ENCODE assay signal across 8 mouse cellular contexts in genomic region chr12:112670718-112671393, GRCm38 (mm10). TPM values are rescaled to one million over a fixed set of nuclear protein-coding genes. Genes with fewer than 3 reads are reported as not detected.
A peak's percentile ranks its signal among the peaks of the same experiment; 100 is the strongest.
DNase-seq lines count a peak whose midpoint lies in the region; ATAC-seq lines count a peak whose summit lies in the region.

No protein-coding gene starts in this region.

- peak overlapping the region; percentile 10; the same call in 1 of the 2 replicates for H3K9ac ChIP-seq in neural tube, embryonic 11.5 days (ENCODE audit: low read length)
- H3K9ac ChIP-seq in intestine, embryonic 14.5 days (ENCODE audit: low read length): peak overlapping the region; percentile 22
- H3K9ac ChIP-seq in midbrain, embryonic 15.5 days: 0 out of 2 replicates have a peak overlapping the region, but pooled peaks have one; percentile 18

- H3K27ac ChIP-seq in neural tube, embryonic 11.5 days (ENCODE audit: low read depth, low read length): no peak overlapping the region
- H3K27ac ChIP-seq in intestine, embryonic 14.5 days (ENCODE audit: low read depth): peak overlapping the region; percentile 43; the same call in 1 of the 2 replicates
- H3K27ac ChIP-seq in midbrain, embryonic 15.5 days: no peak overlapping the region

- peaks cover 20% of the 10 kb centered on the region for H3K36me3 ChIP-seq in neural tube, embryonic 11.5 days (ENCODE audit: control insufficient read depth, insufficient read depth, low read length)
- peaks cover 58% of the 10 kb centered on the region for H3K36me3 ChIP-seq in intestine, embryonic 14.5 days (ENCODE audit: control insufficient read depth, insufficient read depth, low read length)
- peaks cover 11% of the 10 kb centered on the region; the same call in 1 of the 2 replicates for H3K36me3 ChIP-seq in midbrain, embryonic 15.5 days (replicated peaks)

- no peak overlapping the region for H3K4me2 ChIP-seq in neural tube, embryonic 11.5 days (ENCODE audit: low read depth)
- peak overlapping the region; percentile 93 for H3K4me2 ChIP-seq in intestine, embryonic 14.5 days (ENCODE audit: low read length)
- no peak overlapping the region for H3K4me2 ChIP-seq in midbrain, embryonic 15.5 days

- no peaks in the 10 kb centered on the region for H3K9me3 ChIP-seq in neural tube, embryonic 11.5 days (ENCODE audit: control insufficient read depth, low read length)
- no peaks in the 10 kb centered on the region for H3K9me3 ChIP-seq in intestine, embryonic 14.5 days (ENCODE audit: control insufficient read depth, low read length)
- no peaks in the 10 kb centered on the region for H3K9me3 ChIP-seq in midbrain, embryonic 15.5 days

- H3K27me3 ChIP-seq in neural tube, embryonic 11.5 days (ENCODE audit: control insufficient read depth, insufficient read depth, low read length): no peaks in the 10 kb centered on the region
- no peaks in the 10 kb centered on the region for H3K27me3 ChIP-seq in intestine, embryonic 14.5 days (replicated peaks; ENCODE audit: control insufficient read depth, insufficient read depth, low read length)
- no peaks in the 10 kb centered on the region for H3K27me3 ChIP-seq in midbrain, embryonic 15.5 days (replicated peaks)

- WGBS in neural tube, embryonic 11.5 days: 53% methylated on average over 9 of the region's 9 CpGs
- WGBS in intestine, embryonic 14.5 days: 42% methylated on average over 9 of the region's 9 CpGs
- WGBS in midbrain, embryonic 15.5 days: 40% methylated on average over 9 of the region's 9 CpGs

- H3K4me1 ChIP-seq in neural tube, embryonic 11.5 days (ENCODE audit: control insufficient read depth, insufficient read depth, low read length): peaks cover 37% of the 10 kb centered on the region
- H3K4me1 ChIP-seq in intestine, embryonic 14.5 days (replicated peaks; ENCODE audit: control insufficient read depth, insufficient read depth, low read length): peaks cover 38% of the 10 kb centered on the region
- H3K4me1 ChIP-seq in midbrain, embryonic 15.5 days: peaks cover 71% of the 10 kb centered on the region

- intact Hi-C loops in gastrocnemius, postnatal 36 days (cut with DNase I): no loop called here

- H3K4me3 ChIP-seq in neural tube, embryonic 11.5 days (ENCODE audit: low read depth, low read length): no peak overlapping the region
- no peak overlapping the region for H3K4me3 ChIP-seq in intestine, embryonic 14.5 days (ENCODE audit: low read depth, low read length)
- no peak overlapping the region for H3K4me3 ChIP-seq in midbrain, embryonic 15.5 days

- no peak for DNase-seq in neural tube, embryonic 11.5 days (ENCODE audit: low spot score)
- no peak for DNase-seq in neural tube, embryonic 10.5 days (ENCODE audit: extremely low spot score, low spot score)
- peak; percentile 52 to 58 for DNase-seq in gastrocnemius, postnatal 36 days
- DNase-seq in intestine, embryonic 14.5 days (ENCODE audit: low spot score): no peak
- DNase-seq in right cerebral cortex, adult 2 months (ENCODE audit: low spot score in 2 of 2): no peak
- DNase-seq in right cerebral cortex, postnatal 4 days: no peak
- DNase-seq in yolk sac, embryonic 10.5 days (ENCODE audit: low spot score): no peak

- no peak for ATAC-seq in neural tube, embryonic 11.5 days (ENCODE audit: insufficient read depth, low FRiP score, low TSS enrichment)
- no peak for ATAC-seq in intestine, embryonic 14.5 days (replicated peaks; ENCODE audit: low FRiP score, low TSS enrichment, low read depth)
- ATAC-seq in midbrain, embryonic 15.5 days (replicated peaks): no peak

RNA-seq across cellular contexts. Expression of gene Akt1, which starts 3.8 kb away (rescaled TPM):
- polyA plus RNA-seq in neural tube, embryonic 11.5 days (2014; fragmentation: Nextera tagmentation; extraction: Ambion mirVana): 124 and 126 TPM in 2 replicates
- total RNA-seq in gastrocnemius, postnatal 36 days (2021): 10 to 100 TPM; 49.9 to 55.7 TPM
- polyA plus RNA-seq in intestine, embryonic 14.5 days (2014; fragmentation: Nextera tagmentation; extraction: Ambion mirVana): 56.2 and 58.8 TPM in 2 replicates
- polyA plus RNA-seq in midbrain, embryonic 15.5 days (2015; fragmentation: Nextera tagmentation; extraction: Ambion mirVana): 139 and 162 TPM in 2 replicates

RNA-seq across cellular contexts. Expression of gene Zbtb42, which starts 7.8 kb away (rescaled TPM):
- 4.4 and 6.7 TPM in 2 replicates for polyA plus RNA-seq in neural tube, embryonic 11.5 days (2014; fragmentation: Nextera tagmentation; extraction: Ambion mirVana)
- 1 to 10 TPM in 1 of 2 experiments, under 1 TPM in 1; 0.79 to 1.1 TPM for total RNA-seq in gastrocnemius, postnatal 36 days (2021)
- polyA plus RNA-seq in intestine, embryonic 14.5 days (2014; fragmentation: Nextera tagmentation; extraction: Ambion mirVana): 9.4 and 9.8 TPM in 2 replicates
- 1.9 and 2.5 TPM in 2 replicates for polyA plus RNA-seq in midbrain, embryonic 15.5 days (2015; fragmentation: Nextera tagmentation; extraction: Ambion mirVana)

RNA-seq across cellular contexts. Expression of gene Siva1, which starts 26.4 kb away (rescaled TPM):
- polyA plus RNA-seq in neural tube, embryonic 11.5 days (2014; fragmentation: Nextera tagmentation; extraction: Ambion mirVana): 217 and 219 TPM in 2 replicates
- 10 to 100 TPM; 12.6 to 17.0 TPM for total RNA-seq in gastrocnemius, postnatal 36 days (2021)
- 315 and 324 TPM in 2 replicates for polyA plus RNA-seq in intestine, embryonic 14.5 days (2014; fragmentation: Nextera tagmentation; extraction: Ambion mirVana)
- 51.2 and 59.2 TPM in 2 replicates for polyA plus RNA-seq in midbrain, embryonic 15.5 days (2015; fragmentation: Nextera tagmentation; extraction: Ambion mirVana)

RNA-seq across cellular contexts. Expression of gene Cep170b, which starts 49.4 kb away (rescaled TPM):
- 10.2 and 10.7 TPM in 2 replicates for polyA plus RNA-seq in neural tube, embryonic 11.5 days (2014; fragmentation: Nextera tagmentation; extraction: Ambion mirVana)
- 10 to 100 TPM; 11.2 to 12.3 TPM for total RNA-seq in gastrocnemius, postnatal 36 days (2021)
- 15.9 and 18.3 TPM in 2 replicates for polyA plus RNA-seq in intestine, embryonic 14.5 days (2014; fragmentation: Nextera tagmentation; extraction: Ambion mirVana)
- polyA plus RNA-seq in midbrain, embryonic 15.5 days (2015; fragmentation: Nextera tagmentation; extraction: Ambion mirVana): 51.0 and 53.7 TPM in 2 replicates

RNA-seq across cellular contexts. Expression of gene Adssl1, which starts 51.0 kb away (rescaled TPM):
- 4.6 and 4.7 TPM in 2 replicates for polyA plus RNA-seq in neural tube, embryonic 11.5 days (2014; fragmentation: Nextera tagmentation; extraction: Ambion mirVana)
- 100 to 1,000 TPM; 904 to 982 TPM for total RNA-seq in gastrocnemius, postnatal 36 days (2021)
- 1.8 and 2.0 TPM in 2 replicates for polyA plus RNA-seq in intestine, embryonic 14.5 days (2014; fragmentation: Nextera tagmentation; extraction: Ambion mirVana)
- 3.1 and 3.6 TPM in 2 replicates for polyA plus RNA-seq in midbrain, embryonic 15.5 days (2015; fragmentation: Nextera tagmentation; extraction: Ambion mirVana)

Comparison
In these comparisons a context has a peak if more than half of its experiments do, and no peak if none do; other contexts are left out.
1. DNase-seq: peak in gastrocnemius, postnatal 36 days (2 of 2); none in neural tube, embryonic 11.5 days (single experiment), neural tube, embryonic 10.5 days (single experiment), intestine, embryonic 14.5 days (single experiment), right cerebral cortex, adult 2 months (0 of 2), right cerebral cortex, postnatal 4 days (single experiment) and yolk sac, embryonic 10.5 days (single experiment).
2. Peak in every context shown above with its lines, with median percentiles within 50 percentile points of each other: H3K9ac ChIP-seq.